Mouse (Mus musculus): Measurements from ENCODE around the gene Ext2. TPM values are rescaled to one million over a fixed set of nuclear protein-coding genes. Genes with fewer than 3 reads are reported as not detected.

The Ext2 gene
- polyA plus RNA-seq, 1 experiment from 2014 or later = 126 TPM

- Histone ChIP-seq H3K4me1 (ENCODE audit: insufficient read depth, low read length) (peaks cover 47% of the 10 kb centered on the region), H3K9ac (replicated peaks; ENCODE audit: low read length) (no peak overlapping the region), H3K27me3 (ENCODE audit: insufficient read depth, low read length) (no peaks in the 10 kb centered on the region), H3K4me3 (ENCODE audit: low read length) (no peak overlapping the region), H3K9me3 (ENCODE audit: low read length) (no peaks in the 10 kb centered on the region), H3K27ac (ENCODE audit: low read length) (peak overlapping the region; percentile 41), H3K4me2 (replicated peaks; ENCODE audit: low read depth, low read length) (no peak overlapping the region), H3K36me3 (ENCODE audit: insufficient read depth, low read length) (0 out of 2 replicates have a peak, but pooled peaks cover 3% of the 10 kb centered on the region)
- 32% methylated on average over 16 of the region's 16 CpGs for WGBS
- peak; percentile 69 for ATAC-seq (ENCODE audit: low FRiP score, low TSS enrichment)
Measured at GRCm38 (mm10) chr2:93772054-93772764, 50.2 kb downstream of the Ext2 start.

GRCm38 (mm10) chr2:93770895-93771294 lies 51.5 kb downstream of the Ext2 start:
- Histone ChIP-seq H3K36me3 (ENCODE audit: insufficient read depth, low read length) (0 out of 2 replicates have a peak, but pooled peaks cover 8% of the 10 kb centered on the region), H3K4me2 (replicated peaks; ENCODE audit: low read depth, low read length) (no peak overlapping the region), H3K9ac (replicated peaks; ENCODE audit: low read length) (no peak overlapping the region), H3K4me3 (ENCODE audit: low read length) (no peak overlapping the region), H3K9me3 (ENCODE audit: low read length) (no peaks in the 10 kb centered on the region), H3K27ac (ENCODE audit: low read length) (no peak overlapping the region), H3K27me3 (ENCODE audit: insufficient read depth, low read length) (no peaks in the 10 kb centered on the region), H3K4me1 (ENCODE audit: insufficient read depth, low read length) (peaks cover 36% of the 10 kb centered on the region)
- 82% methylated on average over 4 of the region's 4 CpGs for WGBS
- no peak for ATAC-seq (ENCODE audit: low FRiP score, low TSS enrichment)

DNA sequence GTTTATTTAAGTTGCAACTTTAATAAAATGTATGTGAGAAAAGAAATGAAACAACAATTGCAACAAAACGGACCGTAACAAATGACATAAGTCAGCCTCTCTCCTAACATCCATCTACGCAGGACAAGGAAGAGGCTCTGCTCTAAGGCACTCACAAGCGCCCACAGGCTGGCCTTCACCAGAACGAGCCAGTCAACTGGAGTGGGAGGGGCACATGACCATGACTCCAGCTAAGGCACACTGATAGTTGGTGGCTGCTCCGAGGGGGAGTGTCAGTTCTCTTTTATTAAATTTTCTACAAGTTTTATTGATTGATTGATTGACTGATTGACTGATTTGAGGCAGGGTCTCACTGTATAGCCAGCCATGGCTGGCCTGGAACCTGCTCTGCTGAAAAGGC lies 52.5 kb downstream of the Ext2 start:
- peaks cover 28% of the 10 kb centered on the region for H3K4me1 ChIP-seq (ENCODE audit: insufficient read depth, low read length)
- H3K9ac ChIP-seq (replicated peaks; ENCODE audit: low read length) = no peak overlapping the region
- H3K4me3 ChIP-seq (ENCODE audit: low read length) = no peak overlapping the region
- 0 out of 2 replicates have a peak, but pooled peaks cover 8% of the 10 kb centered on the region for H3K36me3 ChIP-seq (ENCODE audit: insufficient read depth, low read length)
- 88% methylated on average over 6 of the region's 6 CpGs for WGBS
- no peaks in the 10 kb centered on the region for H3K9me3 ChIP-seq (ENCODE audit: low read length)
- no peak for ATAC-seq (ENCODE audit: low FRiP score, low TSS enrichment)
- no peaks in the 10 kb centered on the region for H3K27me3 ChIP-seq (ENCODE audit: insufficient read depth, low read length)
- H3K27ac ChIP-seq (ENCODE audit: low read length) = no peak overlapping the region
- H3K4me2 ChIP-seq (replicated peaks; ENCODE audit: low read depth, low read length) = no peak overlapping the region

- H3K9me3 ChIP-seq (ENCODE audit: low read length) = no peaks in the 10 kb centered on the region
- WGBS = 75% methylated on average over 5 of the region's 5 CpGs
- no peak overlapping the region for H3K9ac ChIP-seq (replicated peaks; ENCODE audit: low read length)
- no peak overlapping the region for H3K4me3 ChIP-seq (ENCODE audit: low read length)
- peaks cover 22% of the 10 kb centered on the region for H3K36me3 ChIP-seq (ENCODE audit: insufficient read depth, low read length)
- H3K4me1 ChIP-seq (ENCODE audit: insufficient read depth, low read length) = no peaks in the 10 kb centered on the region
- H3K27ac ChIP-seq (ENCODE audit: low read length) = no peak overlapping the region
- no peak for ATAC-seq (ENCODE audit: low FRiP score, low TSS enrichment)
- H3K4me2 ChIP-seq (replicated peaks; ENCODE audit: low read depth, low read length) = no peak overlapping the region
- H3K27me3 ChIP-seq (ENCODE audit: insufficient read depth, low read length) = no peaks in the 10 kb centered on the region
Measured at GRCm38 (mm10) chr2:93765721-93766120, 56.6 kb downstream of the Ext2 start.

DNA sequence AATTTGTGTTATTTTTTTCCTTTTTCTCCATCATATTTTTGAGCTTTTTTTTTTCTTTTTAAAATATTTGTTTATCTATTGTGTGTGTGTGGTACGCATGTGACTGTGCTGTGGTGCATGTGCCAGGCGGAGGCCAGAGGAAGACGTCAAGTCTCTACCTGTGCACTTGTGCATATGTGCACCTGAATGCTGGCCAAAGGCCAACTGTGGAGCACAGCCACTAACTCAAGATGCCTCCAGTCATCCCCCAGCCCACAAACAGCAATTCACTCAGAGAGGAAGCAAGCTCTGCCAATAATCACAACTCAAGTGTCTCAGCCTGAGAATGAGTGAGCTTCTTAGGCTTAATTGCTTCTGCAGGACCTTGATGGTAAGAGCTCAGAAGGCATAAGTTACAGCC lies 58.2 kb downstream of the Ext2 start:
- H3K4me1 ChIP-seq (ENCODE audit: insufficient read depth, low read length) = no peaks in the 10 kb centered on the region
- no peaks in the 10 kb centered on the region for H3K9me3 ChIP-seq (ENCODE audit: low read length)
- WGBS = 87% methylated on average over 3 of the region's 3 CpGs
- H3K9ac ChIP-seq (replicated peaks; ENCODE audit: low read length) = no peak overlapping the region
- no peaks in the 10 kb centered on the region for H3K27me3 ChIP-seq (ENCODE audit: insufficient read depth, low read length)
- no peak overlapping the region for H3K4me2 ChIP-seq (replicated peaks; ENCODE audit: low read depth, low read length)
- H3K4me3 ChIP-seq (ENCODE audit: low read length) = no peak overlapping the region
- no peak for ATAC-seq (ENCODE audit: low FRiP score, low TSS enrichment)
- peaks cover 25% of the 10 kb centered on the region for H3K36me3 ChIP-seq (ENCODE audit: insufficient read depth, low read length)
- H3K27ac ChIP-seq (ENCODE audit: low read length) = no peak overlapping the region

DNA sequence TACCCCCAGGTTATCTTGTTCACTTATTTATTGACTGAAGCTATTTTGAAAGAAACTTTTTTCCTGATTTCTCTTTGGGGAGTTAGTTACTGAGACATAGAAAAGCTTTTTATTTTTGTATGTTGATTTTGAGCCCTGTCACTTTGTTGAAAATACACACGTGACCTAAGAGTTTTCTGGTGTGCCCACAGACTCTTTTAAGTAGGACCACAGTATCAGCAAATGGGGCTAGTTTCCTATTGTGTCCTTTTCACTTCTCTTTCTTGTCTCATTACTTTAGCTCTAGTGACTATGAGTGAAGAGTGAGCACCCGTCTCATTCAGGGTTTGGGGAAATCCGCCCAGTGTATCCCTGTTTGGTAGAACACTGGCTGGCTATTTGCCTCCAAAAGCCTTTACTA lies 62.0 kb downstream of the Ext2 start:
- no peak overlapping the region for H3K4me3 ChIP-seq (ENCODE audit: low read length)
- no peak overlapping the region for H3K9ac ChIP-seq (replicated peaks; ENCODE audit: low read length)
- WGBS = 94% methylated on average over 3 of the region's 3 CpGs
- no peaks in the 10 kb centered on the region for H3K9me3 ChIP-seq (ENCODE audit: low read length)
- H3K27ac ChIP-seq (ENCODE audit: low read length) = no peak overlapping the region
- no peak for ATAC-seq (ENCODE audit: low FRiP score, low TSS enrichment)
- H3K27me3 ChIP-seq (ENCODE audit: insufficient read depth, low read length) = no peaks in the 10 kb centered on the region
- H3K4me2 ChIP-seq (replicated peaks; ENCODE audit: low read depth, low read length) = no peak overlapping the region
- no peaks in the 10 kb centered on the region for H3K4me1 ChIP-seq (ENCODE audit: insufficient read depth, low read length)
- peaks cover 18% of the 10 kb centered on the region for H3K36me3 ChIP-seq (ENCODE audit: insufficient read depth, low read length)

GRCm38 (mm10) chr2:93759173-93759572 lies 63.2 kb downstream of the Ext2 start:
- no peak overlapping the region for H3K27ac ChIP-seq (ENCODE audit: low read length)
- 45% methylated on average over 7 of the region's 7 CpGs for WGBS
- ATAC-seq (ENCODE audit: low FRiP score, low TSS enrichment) = no peak
- H3K4me3 ChIP-seq (ENCODE audit: low read length) = no peak overlapping the region
- H3K36me3 ChIP-seq (ENCODE audit: insufficient read depth, low read length) = peaks cover 18% of the 10 kb centered on the region
- H3K9me3 ChIP-seq (ENCODE audit: low read length) = no peaks in the 10 kb centered on the region
- no peak overlapping the region for H3K9ac ChIP-seq (replicated peaks; ENCODE audit: low read length)
- H3K27me3 ChIP-seq (ENCODE audit: insufficient read depth, low read length) = no peaks in the 10 kb centered on the region
- H3K4me2 ChIP-seq (replicated peaks; ENCODE audit: low read depth, low read length) = no peak overlapping the region
- H3K4me1 ChIP-seq (ENCODE audit: insufficient read depth, low read length) = no peaks in the 10 kb centered on the region

DNA sequence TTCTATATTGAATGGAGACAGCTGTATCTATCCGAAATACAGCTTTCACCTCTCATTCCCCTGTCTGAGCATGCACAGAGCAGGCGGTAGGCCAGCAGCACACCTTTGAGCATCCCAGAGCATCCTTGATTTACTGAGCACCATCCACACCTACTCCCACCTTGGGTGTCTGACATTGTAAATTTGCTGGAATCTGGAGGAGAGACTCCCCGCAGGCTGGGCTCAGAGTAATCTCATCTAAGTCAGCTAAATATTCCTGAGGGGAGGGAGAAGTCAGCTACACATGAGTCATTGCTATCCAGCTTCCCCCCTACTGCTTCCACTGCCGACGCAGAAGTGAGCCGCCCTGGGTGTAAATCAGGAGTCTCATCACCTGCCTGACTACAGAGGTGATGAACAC lies 64.1 kb downstream of the Ext2 start:
- WGBS = 46% methylated on average over 6 of the region's 6 CpGs
- no peak overlapping the region for H3K4me3 ChIP-seq (ENCODE audit: low read length)
- H3K4me2 ChIP-seq (replicated peaks; ENCODE audit: low read depth, low read length) = no peak overlapping the region
- peaks cover 18% of the 10 kb centered on the region for H3K36me3 ChIP-seq (ENCODE audit: insufficient read depth, low read length)
- no peaks in the 10 kb centered on the region for H3K27me3 ChIP-seq (ENCODE audit: insufficient read depth, low read length)
- H3K9ac ChIP-seq (replicated peaks; ENCODE audit: low read length) = no peak overlapping the region
- ATAC-seq (ENCODE audit: low FRiP score, low TSS enrichment) = no peak
- H3K4me1 ChIP-seq (ENCODE audit: insufficient read depth, low read length) = no peaks in the 10 kb centered on the region
- no peaks in the 10 kb centered on the region for H3K9me3 ChIP-seq (ENCODE audit: low read length)
- no peak overlapping the region for H3K27ac ChIP-seq (ENCODE audit: low read length)

DNA sequence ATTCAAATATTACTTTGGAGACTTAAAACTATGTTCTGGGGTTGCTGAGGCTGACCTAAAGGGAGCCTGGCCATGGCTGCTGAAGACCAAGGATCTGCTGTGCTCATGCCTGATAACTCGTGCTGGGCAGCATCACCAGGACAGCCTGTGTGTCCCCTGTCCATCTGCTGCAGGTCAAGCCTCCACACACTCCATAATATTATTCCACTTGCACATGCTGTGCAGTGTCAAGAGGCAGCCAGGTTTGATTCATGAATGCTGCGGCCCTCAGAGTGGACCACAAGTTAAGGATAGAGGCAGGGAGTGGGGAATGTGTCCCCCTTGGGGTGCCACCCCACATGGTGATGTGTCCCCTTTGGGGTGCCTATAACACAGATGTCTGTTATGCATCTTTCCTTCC lies 68.0 kb downstream of the Ext2 start:
- Histone ChIP-seq H3K36me3 (ENCODE audit: insufficient read depth, low read length) (no peaks in the 10 kb centered on the region), H3K27me3 (ENCODE audit: insufficient read depth, low read length) (no peaks in the 10 kb centered on the region), H3K9me3 (ENCODE audit: low read length) (no peaks in the 10 kb centered on the region), H3K4me3 (ENCODE audit: low read length) (no peak overlapping the region), H3K4me1 (ENCODE audit: insufficient read depth, low read length) (no peaks in the 10 kb centered on the region), H3K9ac (replicated peaks; ENCODE audit: low read length) (no peak overlapping the region), H3K27ac (ENCODE audit: low read length) (no peak overlapping the region), H3K4me2 (replicated peaks; ENCODE audit: low read depth, low read length) (no peak overlapping the region)
- ATAC-seq (ENCODE audit: low FRiP score, low TSS enrichment) = no peak
- 82% methylated on average over 2 of the region's 2 CpGs for WGBS

DNA sequence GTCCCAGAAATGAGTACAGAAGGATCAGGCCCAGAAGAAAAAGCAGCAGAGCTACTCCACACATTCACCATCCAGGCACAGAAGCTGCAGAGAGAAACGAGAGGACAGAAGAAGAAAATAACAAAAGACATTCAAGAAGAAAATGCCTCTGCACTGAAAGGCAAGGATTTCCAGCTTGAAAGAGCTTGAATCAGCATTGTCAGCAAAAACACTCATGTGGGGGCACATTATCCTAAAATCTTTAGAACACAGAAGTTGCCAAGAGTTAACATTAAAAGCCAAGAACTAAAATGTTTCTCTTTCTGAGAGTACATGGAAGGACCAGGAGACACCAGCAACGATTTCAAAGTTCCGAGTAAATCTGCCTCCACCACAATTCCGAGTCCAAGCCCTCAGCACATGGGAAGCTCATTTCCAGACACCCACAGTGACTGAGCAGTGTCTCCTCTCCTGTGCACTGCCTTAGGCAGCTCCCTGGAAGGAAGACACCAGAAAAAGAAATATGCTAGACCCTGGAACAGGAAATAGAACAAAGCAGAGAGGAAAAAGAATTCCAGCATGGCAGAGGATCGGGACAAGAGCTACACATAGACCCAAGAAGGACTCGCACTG lies 69.1 kb downstream of the Ext2 start:
- 76% methylated on average over 6 of the region's 6 CpGs for WGBS
- Histone ChIP-seq H3K9ac (replicated peaks; ENCODE audit: low read length) (no peak overlapping the region), H3K27me3 (ENCODE audit: insufficient read depth, low read length) (no peaks in the 10 kb centered on the region), H3K27ac (ENCODE audit: low read length) (no peak overlapping the region), H3K4me1 (ENCODE audit: insufficient read depth, low read length) (no peaks in the 10 kb centered on the region), H3K9me3 (ENCODE audit: low read length) (no peaks in the 10 kb centered on the region), H3K4me3 (ENCODE audit: low read length) (no peak overlapping the region), H3K4me2 (replicated peaks; ENCODE audit: low read depth, low read length) (no peak overlapping the region), H3K36me3 (ENCODE audit: insufficient read depth, low read length) (no peaks in the 10 kb centered on the region)
- ATAC-seq (ENCODE audit: low FRiP score, low TSS enrichment) = no peak
